Mouse (Mus musculus) CH12.LX (cell line): ENCODE measurements at regions not wholly inside any gene's neighbourhood (a gene's known extent, or its start where the extent isn't known, plus 50 kb on each side); places are given as distances from the start of the nearest gene placed in this dataset.
"Not testable (repeated sequence)": the region's sequence is repeated elsewhere in the genome, so short reads cannot be mapped to it uniquely, and the experiment has no call there.

Experiments used
- DNase-seq: peaks from one replicate; pipeline ENCODE4 v3.0.0-alpha.2; 2013; ENCODE audit errors: extremely low read depth
- H3K27ac ChIP-seq: 2 replicates; pipeline ENCODE4 v1.5.1; 2012; ENCODE audit warnings: low read depth, mild to moderate bottlenecking, control low read depth, moderate library complexity; ENCODE audit not compliant: insufficient read depth
- H3K27me3 ChIP-seq: replicated peaks from 2 replicates; pipeline ENCODE3; 2012; ENCODE audit warnings: inconsistent platforms
- H3K36me3 ChIP-seq, 2 experiments: replicated peaks in 1 of 2; 2 replicates each; pipeline versions ENCODE3 to v1.6.1; 2012; ENCODE audit warnings: inconsistent platforms in 1 of 2, low read length in 1 of 2, mild to moderate bottlenecking in 1 of 2, mixed read lengths in 1 of 2, moderate library complexity in 1 of 2; ENCODE audit not compliant: control insufficient read depth in 1 of 2, insufficient read depth in 1 of 2
- H3K4me1 ChIP-seq, 2 experiments: 2 replicates each; pipeline ENCODE4 v1.6.1; 2012; ENCODE audit warnings: inconsistent platforms in 1 of 2, moderate library complexity in 1 of 2; ENCODE audit not compliant: insufficient read depth in 2 of 2, control insufficient read depth in 1 of 2
- H3K4me2 ChIP-seq: 2 replicates; pipeline ENCODE4 v1.6.1; 2012; ENCODE audit warnings: low read depth, mild to moderate bottlenecking, control low read depth; ENCODE audit not compliant: poor library complexity, insufficient read depth, severe bottlenecking
- H3K4me3 ChIP-seq, 3 experiments: fragments of 150-350 bp in 1 of 3; sonication (generic) in 1 of 3; replicated peaks in 1 of 3; 2 replicates each; pipeline versions ENCODE3 to v1.5.1; 2011 to 2012; ENCODE audit warnings: low read depth in 2 of 3, low read length in 2 of 3, mild to moderate bottlenecking in 2 of 3, moderate library complexity in 2 of 3, control low read depth in 1 of 3, improper control_type of control experiment in 1 of 3, inconsistent platforms in 1 of 3, mixed read lengths in 1 of 3; ENCODE audit not compliant: poor library complexity in 1 of 3
- H3K79me2 ChIP-seq: replicated peaks from 2 replicates; pipeline ENCODE4 v1.6.1; 2012; ENCODE audit warnings: mild to moderate bottlenecking, moderate library complexity; ENCODE audit not compliant: control insufficient read depth, poor library complexity, insufficient read depth, severe bottlenecking; ENCODE audit errors: extremely low read depth
- H3K9ac ChIP-seq: 2 replicates; pipeline ENCODE4 v1.6.1; 2012; ENCODE audit warnings: low read depth, mild to moderate bottlenecking, control low read depth, moderate library complexity; ENCODE audit not compliant: insufficient read depth
- H3K9me3 ChIP-seq: replicated peaks from 2 replicates; pipeline ENCODE3; 2012; ENCODE audit warnings: low read length, inconsistent platforms, mixed read lengths
- BHLHE40 ChIP-seq: IDR thresholded peaks from 2 replicates; pipeline ENCODE4 v1.6.1; 2011; ENCODE audit warnings: mild to moderate bottlenecking, low read depth, low read length, improper control_type of control experiment
- CTCF ChIP-seq, 2 experiments: IDR thresholded peaks in 1 of 2; conservative IDR thresholded peaks in 1 of 2; 2 replicates each; pipeline ENCODE4 v1.5.1; 2011 to 2012; ENCODE audit warnings: low read depth in 2 of 2, low read length in 2 of 2, improper control_type of control experiment in 1 of 2, inconsistent platforms in 1 of 2, mild to moderate bottlenecking in 1 of 2, moderate library complexity in 1 of 2
- E2F4 ChIP-seq: IDR thresholded peaks from 2 replicates; pipeline ENCODE4 v1.6.1; 2011; ENCODE audit warnings: low read depth, low read length, improper control_type of control experiment; ENCODE audit not compliant: insufficient replicate concordance
- GABPA ChIP-seq: IDR thresholded peaks from 2 replicates; pipeline ENCODE4 v1.6.1; 2012; ENCODE audit warnings: low read depth, low read length, improper control_type of control experiment, inconsistent platforms; ENCODE audit not compliant: insufficient replicate concordance
- JUND ChIP-seq: conservative IDR thresholded peaks from 2 replicates; pipeline ENCODE4 v1.6.1; 2011; ENCODE audit warnings: low read depth, low read length, improper control_type of control experiment
- KAT2A ChIP-seq: IDR thresholded peaks from 2 replicates; pipeline ENCODE4 v1.6.1; 2012; ENCODE audit warnings: low read length, improper control_type of control experiment, inconsistent platforms; ENCODE audit not compliant: insufficient replicate concordance
- MAZ ChIP-seq: IDR thresholded peaks from 2 replicates; pipeline ENCODE4 v1.6.1; 2012; ENCODE audit warnings: low read depth, mild to moderate bottlenecking, inconsistent platforms, low read length, improper control_type of control experiment, moderate library complexity
- MXI1 ChIP-seq: IDR thresholded peaks from 2 replicates; pipeline ENCODE4 v1.6.1; 2011; ENCODE audit warnings: mild to moderate bottlenecking, low read depth, low read length, improper control_type of control experiment
- NELFE ChIP-seq: IDR thresholded peaks from 2 replicates; pipeline ENCODE4 v1.6.1; 2011; ENCODE audit warnings: low read depth, low read length, improper control_type of control experiment
- NRF1 ChIP-seq: IDR thresholded peaks from 2 replicates; pipeline ENCODE4 v1.6.1; 2014; ENCODE audit warnings: low read depth, mild to moderate bottlenecking, inconsistent platforms, low read length, improper control_type of control experiment, moderate library complexity
- PAX5 ChIP-seq: IDR thresholded peaks from 2 replicates; pipeline ENCODE4 v1.6.1; 2012; ENCODE audit warnings: low read length, inconsistent platforms, mixed read lengths
- POLR2A ChIP-seq: IDR thresholded peaks from 2 replicates; pipeline ENCODE4 v1.6.1; 2011; ENCODE audit warnings: low read depth, mild to moderate bottlenecking, improper control_type of control experiment, low read length
- RAD21 ChIP-seq: IDR thresholded peaks from 2 replicates; pipeline ENCODE4 v1.6.1; 2011; ENCODE audit warnings: low read depth, mild to moderate bottlenecking, low read length, improper control_type of control experiment, moderate library complexity
- SIN3A ChIP-seq: IDR thresholded peaks from 2 replicates; pipeline ENCODE4 v1.6.1; 2012; ENCODE audit warnings: low read length, improper control_type of control experiment, inconsistent platforms
- SMC3 ChIP-seq: IDR thresholded peaks from 2 replicates; pipeline ENCODE4 v1.6.1; 2011; ENCODE audit warnings: low read depth, low read length, improper control_type of control experiment
- TCF12 ChIP-seq: IDR thresholded peaks from 2 replicates; pipeline ENCODE4 v1.6.1; 2014; ENCODE audit warnings: low read depth, mild to moderate bottlenecking, inconsistent platforms, low read length, improper control_type of control experiment
- USF1 ChIP-seq: IDR thresholded peaks from 2 replicates; pipeline ENCODE4 v1.6.1; 2014; ENCODE audit warnings: low read depth, mild to moderate bottlenecking, inconsistent platforms, low read length, improper control_type of control experiment
- dilution Hi-C: fragments of 300-500 bp; cut with MboI; formaldehyde crosslinking; loops from 2 replicates; pipeline ENCODE4 v1.14.3; 2020; ENCODE audit warnings: low sequenced_read_pairs; ENCODE audit not compliant: extremely low pct_unique_long_range_greater_than_20kb, extremely low pct_ligation_motif_present
- in situ Hi-C: fragments of 300-500 bp; cut with MboI; formaldehyde crosslinking; loops from 3 replicates; pipeline ENCODE4 v1.14.3; 2019; ENCODE audit warnings: low sequenced_read_pairs, low pct_ligation_motif_present, low pct_unique_long_range_greater_than_20kb, mixed read lengths

- H3K27me3 ChIP-seq, result no peaks in the 10 kb centered on the region
- H3K36me3 ChIP-seq, result no peaks in the 10 kb centered on the region
- H3K9ac ChIP-seq, result no peak overlapping the region
- H3K4me1 ChIP-seq, result no peaks in the 10 kb centered on the region
- no peak overlapping the region for H3K4me3 ChIP-seq
- DNase-seq, result no peak
- H3K4me2 ChIP-seq, result no peak overlapping the region
- TF ChIP-seq JUND (no peak), CTCF (conservative IDR thresholded peaks at IDR 0.05 in 1 of 2, IDR thresholded peaks at IDR 0.05 in 1 of 2; ENCODE audit: low read depth in 2 of 2, low read length in 2 of 2) (peak in 1 of 2 experiments; percentile 13; a peak in 1 of 4 replicates), MXI1 (no peak), MAZ (no peak)
- TF ChIP-seq, all 38 proteins: peak for 1
- Histone ChIP-seq H3K79me2 (no peaks in the 10 kb centered on the region), H3K27ac (no peak overlapping the region), H3K9me3 (peaks cover 51% of the 10 kb centered on the region)
- dilution Hi-C loops (no loop called here), in situ Hi-C loops (no loop called here)
These were observed 144.1 kb upstream of the Rxfp2 start for GRCm38 (mm10) chr5:149874342-149874741.

DNA sequence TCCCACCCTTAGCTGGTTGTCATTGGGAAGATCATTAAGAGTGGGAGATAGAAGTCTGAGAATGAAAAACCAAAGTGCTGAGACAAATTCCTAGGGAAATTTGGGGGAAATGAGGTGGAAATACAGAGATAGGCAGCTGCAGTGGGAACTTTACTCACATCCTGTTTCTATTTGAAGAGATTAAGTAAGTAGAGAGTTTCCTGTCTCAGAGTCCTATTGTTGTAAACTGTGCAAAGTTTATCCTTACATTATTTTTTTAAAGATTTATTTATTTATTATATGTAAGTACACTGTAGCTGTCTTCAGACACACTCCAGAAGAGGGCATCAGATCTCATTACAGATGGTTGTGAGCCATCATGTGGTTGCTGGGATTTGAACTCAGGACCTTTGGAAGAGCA lies 126.0 kb upstream of the Rxfp2 start:
- H3K9me3 ChIP-seq, result peaks cover 28% of the 10 kb centered on the region
- H3K9ac ChIP-seq, H3K4me1 ChIP-seq, in situ Hi-C loops, H3K4me2 ChIP-seq, DNase-seq, H3K36me3 ChIP-seq, H3K4me3 ChIP-seq, H3K27ac ChIP-seq, H3K27me3 ChIP-seq, H3K79me2 ChIP-seq, dilution Hi-C loops: not testable (repeated sequence)

DNA sequence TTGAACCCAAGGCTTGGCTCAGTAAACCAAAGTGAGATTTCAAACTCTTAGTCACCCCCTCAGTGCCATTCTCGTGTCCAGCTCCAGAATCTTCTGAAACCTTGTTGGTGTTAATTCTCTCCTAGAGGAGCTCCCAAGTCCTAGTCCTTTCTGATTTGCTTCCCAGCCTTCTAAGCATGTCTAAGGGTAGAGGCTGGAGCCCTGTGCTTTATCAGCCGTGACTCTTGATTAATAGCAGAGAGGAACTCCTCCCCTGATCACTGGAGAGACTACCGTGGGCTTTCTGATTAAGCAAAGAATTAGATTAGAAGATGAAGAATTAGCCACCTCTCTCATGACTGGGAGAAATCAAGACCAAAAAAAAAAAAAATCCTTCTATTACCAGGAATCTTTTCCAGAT lies 111.5 kb upstream of the Rxfp2 start:
- peaks cover 47% of the 10 kb centered on the region for H3K9me3 ChIP-seq
- in situ Hi-C loops (no loop called here), dilution Hi-C loops (no loop called here)
- H3K27ac ChIP-seq, result no peak overlapping the region
- H3K79me2 ChIP-seq, result no peaks in the 10 kb centered on the region
- H3K27me3 ChIP-seq, result no peaks in the 10 kb centered on the region
- TF ChIP-seq E2F4 (no peak), KAT2A (no peak), NELFE (no peak), SIN3A (no peak), PAX5 (no peak), GABPA (no peak), POLR2A (no peak), MAZ (no peak), RAD21 (no peak), NRF1 (no peak), MXI1 (no peak), SMC3 (no peak), BHLHE40 (no peak), USF1 (no peak), TCF12 (no peak)
- TF ChIP-seq, all 38 proteins: peak for 0
- no peak for DNase-seq
- Histone ChIP-seq H3K36me3 (no peaks in the 10 kb centered on the region), H3K4me1 (no peaks in the 10 kb centered on the region), H3K4me2 (no peak overlapping the region), H3K4me3 (no peak overlapping the region), H3K9ac (no peak overlapping the region)
